Mouse (Mus musculus) retina, embryonic 14.5 days (tissue): ENCODE measurements around the gene Map6d1.

Experiments used
- DNase-seq: peaks from one replicate; pipeline ENCODE4 v3.0.0-alpha.2; 2015; ENCODE audit warnings: low spot score

Gene Map6d1

DNA sequence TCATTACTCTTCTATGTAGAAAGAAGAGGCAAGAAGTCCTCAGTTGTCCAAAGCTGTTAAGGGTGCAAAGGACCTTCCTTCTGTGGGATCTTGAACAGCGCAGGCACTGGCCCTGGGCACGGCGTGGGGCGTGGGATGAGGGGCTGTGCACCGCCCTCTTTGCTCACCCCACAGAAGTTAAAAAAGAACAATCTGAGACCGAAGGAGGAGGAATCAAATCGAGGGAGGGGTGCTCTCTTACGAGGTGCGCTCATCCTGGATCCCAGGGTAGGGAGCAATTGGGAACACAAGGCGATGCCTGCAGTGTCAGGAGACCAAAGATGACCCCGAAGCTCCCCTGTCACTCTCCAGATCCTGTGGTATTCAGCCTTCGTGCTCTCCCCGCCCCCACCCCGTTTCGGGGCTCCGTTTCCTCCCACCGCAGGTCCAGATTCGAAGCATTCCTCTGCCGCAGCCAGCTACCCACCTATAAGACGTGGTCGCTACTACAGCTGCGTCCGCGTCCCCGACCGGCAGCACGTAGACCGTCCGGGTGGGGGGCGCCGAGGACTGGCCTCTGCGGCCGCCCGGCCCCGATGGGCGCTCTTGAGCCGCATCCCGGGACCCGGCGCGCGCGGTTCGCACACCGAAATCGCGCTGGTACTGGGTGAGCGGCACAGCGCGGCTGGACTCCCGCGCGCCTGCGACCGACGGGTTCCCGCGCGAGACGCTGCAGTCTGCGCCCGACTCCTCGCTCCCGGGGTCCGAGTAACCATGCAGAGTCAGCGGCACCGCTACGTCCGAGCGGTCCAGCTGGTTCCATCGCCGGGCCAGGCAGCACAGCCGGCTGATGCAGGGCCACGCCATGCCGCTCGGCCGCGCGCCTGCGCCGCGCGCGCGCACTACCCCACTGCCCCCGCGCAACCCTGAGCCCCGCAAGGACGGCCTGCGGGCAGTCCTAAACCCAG is at the start of gene Map6d1:
Gene Map6d1 (minus strand): TSS at position 891 of the 947 bp plus-strand sequence.
- peak; percentile 69 for DNase-seq

- DNase-seq, result no peak
These were observed 39.1 kb upstream of the Map6d1 start for GRCm38 (mm10) chr16:20280238-20280637.

- no peak for DNase-seq
These were observed 38.2 kb upstream of the Map6d1 start for GRCm38 (mm10) chr16:20279395-20279794.

DNA sequence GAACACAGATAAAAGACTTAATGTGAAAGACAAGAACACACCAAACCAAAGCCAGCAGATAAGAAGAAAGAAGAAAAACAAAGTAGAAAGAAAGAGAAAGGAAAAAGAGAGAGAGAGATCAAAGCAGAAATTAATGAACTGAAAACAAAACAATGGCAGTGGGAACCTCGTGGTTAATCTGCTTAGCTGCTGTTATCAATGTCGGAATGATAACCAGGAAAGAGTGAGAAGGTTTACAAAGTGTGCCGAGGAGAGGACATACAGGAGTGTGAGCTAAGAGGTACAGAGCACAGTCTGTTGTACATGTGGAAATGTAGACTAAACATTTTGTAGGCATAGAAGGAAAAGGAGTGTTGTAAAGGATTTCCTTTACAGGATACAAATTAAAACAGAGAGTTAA is 31.8 kb upstream of the Map6d1 start:
- DNase-seq, result no peak

DNA sequence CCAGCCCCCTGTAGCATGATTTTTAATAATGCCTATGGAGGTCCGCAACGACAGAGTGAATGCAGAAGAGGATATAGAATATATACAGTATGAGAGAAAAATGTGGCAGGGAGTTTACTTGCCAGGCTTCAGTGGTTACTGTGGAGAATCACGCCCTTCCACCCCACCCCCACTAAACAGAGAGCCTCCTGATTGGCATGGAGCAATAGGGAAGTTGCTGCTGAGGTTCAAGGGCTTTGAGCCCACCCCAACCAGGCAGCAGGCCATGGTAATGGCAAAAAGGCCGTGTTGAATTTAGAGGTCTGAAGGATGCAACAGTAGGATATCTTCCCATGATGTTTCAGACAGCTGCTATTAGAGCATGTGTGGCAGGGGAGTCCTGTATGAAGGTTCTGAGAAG is 30.2 kb upstream of the Map6d1 start:
- DNase-seq, result no peak

- no peak for DNase-seq
These were observed 23.9 kb upstream of the Map6d1 start for GRCm38 (mm10) chr16:20265089-20265488.

DNA sequence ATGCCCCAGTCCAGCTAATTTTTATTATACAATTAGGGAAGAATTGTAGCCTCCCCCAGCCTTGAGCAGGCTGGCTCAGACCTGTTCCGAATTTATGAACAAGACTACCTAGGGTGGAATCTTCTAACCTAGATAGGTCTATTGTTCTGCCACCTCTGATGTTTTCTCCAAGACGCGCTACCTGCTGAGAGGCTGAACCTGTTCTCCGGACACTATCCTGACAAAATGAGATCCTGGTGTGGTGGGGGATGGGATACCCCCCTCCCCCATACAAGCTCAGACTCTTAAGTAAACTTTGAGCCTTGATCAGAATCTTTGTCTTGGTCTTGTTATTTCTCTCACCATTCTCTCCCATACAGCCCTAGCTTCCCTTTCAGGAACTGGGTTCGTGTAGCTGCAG is 16.8 kb upstream of the Map6d1 start:
- no peak for DNase-seq

DNA sequence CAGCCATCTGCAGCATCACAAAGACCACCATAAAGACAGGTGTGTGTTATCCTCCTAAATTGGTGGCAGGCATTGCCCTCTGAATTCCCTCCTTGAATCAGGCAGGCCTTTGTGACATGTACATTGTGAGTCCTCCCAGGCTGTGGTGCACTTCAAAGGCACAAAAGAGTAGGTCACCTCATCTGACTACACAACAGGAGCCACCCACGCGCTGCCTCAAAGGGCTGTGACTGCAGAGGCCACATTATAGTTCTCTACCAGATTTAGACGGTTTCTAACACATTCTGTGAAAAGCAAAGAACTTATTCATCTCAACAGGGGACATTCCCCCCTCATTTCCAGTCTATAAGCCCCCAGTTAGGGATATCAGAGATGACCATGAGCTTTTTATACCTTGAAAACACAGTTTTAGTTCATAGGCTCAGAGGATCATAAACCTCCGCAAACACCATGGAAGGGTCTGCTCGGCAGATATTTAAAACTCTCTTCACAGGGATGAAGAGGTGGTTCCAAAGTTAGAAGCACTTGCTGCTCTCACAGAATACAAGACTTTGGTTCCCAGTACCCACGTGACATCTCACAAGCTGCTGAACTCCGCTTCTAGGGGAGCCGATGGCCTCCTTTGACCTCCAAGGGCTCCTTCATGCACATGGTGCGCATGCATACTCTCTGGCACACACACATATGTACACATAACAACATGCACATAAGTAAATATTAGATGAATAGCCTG is 7.5 kb upstream of the Map6d1 start:
- no peak for DNase-seq

DNA sequence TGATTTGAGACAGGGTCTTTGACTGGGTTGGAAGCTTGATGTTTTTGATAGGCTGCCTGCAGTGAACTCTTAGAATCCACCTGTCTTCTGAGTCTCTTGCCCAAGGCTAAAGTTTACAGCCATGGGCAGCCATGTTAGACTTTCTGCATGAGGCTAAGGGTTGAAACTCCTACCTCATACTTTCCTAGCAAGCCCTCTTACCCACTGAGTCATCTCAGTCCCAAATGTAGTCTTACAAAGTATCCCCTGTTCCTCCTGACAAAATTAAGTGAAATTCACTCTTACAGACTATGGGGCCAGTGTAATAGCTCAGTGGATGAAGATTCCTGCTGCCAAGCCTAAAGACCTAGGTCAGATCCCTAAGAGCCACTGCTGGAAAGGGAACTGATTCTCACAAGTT is 5.9 kb upstream of the Map6d1 start:
- no peak for DNase-seq

GRCm38 (mm10) chr16:20238646-20239045 is 2.5 kb downstream of the Map6d1 start:
- no peak for DNase-seq

DNA sequence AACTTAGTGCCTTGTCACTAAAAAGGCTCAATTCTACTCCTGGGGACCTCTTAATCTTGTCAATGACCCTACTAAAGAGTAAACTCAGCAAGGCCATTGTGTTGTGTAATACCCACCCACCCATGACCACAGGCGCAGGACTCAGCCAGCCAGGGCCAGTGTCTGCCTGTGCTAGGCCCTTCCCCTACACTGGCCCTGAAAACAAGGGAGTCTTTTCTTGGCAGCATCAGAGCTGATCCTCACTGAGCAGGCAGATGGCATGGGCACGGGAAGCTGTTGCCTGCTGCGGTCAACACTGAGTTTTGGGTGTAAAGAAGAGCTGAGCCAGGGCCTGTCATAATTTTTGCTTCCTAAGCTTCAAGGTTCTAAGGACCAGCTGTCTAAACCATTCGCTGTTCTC is 3.7 kb downstream of the Map6d1 start:
- no peak for DNase-seq

- no peak for DNase-seq
These were observed 6.8 kb downstream of the Map6d1 start for GRCm38 (mm10) chr16:20234406-20234805.

DNA sequence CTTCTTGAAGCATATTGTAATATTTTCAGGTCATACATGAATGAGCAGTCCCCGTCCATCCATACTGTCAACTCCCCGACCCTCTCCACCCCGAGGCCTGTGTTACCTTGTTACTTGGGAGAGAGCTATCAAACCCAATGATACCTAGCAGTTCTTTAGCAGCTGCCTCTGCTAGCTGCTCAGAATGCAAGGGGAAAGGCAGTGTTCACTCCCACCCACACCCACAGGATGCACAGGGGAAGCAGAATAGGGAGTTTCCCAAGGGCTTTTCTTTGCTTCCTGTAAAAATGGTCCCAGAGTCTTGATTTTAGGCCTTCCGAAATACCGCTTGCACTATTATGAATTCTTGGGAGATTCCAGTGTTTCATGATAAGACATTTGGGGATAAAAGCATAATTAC is 13.0 kb downstream of the Map6d1 start:
- DNase-seq, result no peak

DNA sequence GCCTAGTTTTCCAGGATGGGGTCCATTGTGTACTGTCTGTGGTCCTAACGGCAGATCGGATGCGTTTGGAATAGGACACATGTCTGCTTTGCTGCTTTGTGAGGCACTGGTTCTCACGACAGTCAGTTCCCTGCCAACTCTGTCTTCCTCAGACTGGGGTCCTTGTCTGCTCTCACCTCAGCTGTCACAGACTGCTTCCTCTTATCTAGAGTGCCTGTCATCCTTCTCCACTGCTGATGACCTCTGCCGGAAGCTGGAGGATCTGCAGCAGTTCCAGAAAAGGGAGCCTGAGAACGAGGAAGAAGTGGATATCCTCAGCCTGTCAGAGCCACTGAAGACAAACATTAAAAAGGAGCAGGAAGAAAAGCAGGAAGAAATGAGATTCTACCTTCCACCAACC is 13.7 kb downstream of the Map6d1 start:
- no peak for DNase-seq

DNA sequence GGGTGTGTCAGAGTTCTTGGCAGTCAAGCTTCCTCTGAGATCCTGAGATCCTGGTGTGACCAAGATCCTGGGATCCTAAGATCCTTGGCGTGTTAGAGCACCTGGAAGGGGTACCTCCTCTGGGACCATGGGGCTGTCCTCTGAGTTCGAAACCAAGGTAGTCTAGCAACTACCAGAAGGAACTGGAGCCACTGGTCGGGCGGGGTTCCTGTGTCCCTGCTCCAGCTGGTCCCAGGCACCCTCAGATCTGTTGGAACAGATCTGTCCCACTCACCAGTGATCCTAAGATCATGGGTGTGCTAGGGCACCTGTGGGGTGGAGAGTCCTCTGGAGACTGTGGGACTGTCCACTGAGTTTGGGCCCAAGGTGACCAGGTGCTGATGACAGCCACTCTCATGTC is 14.5 kb downstream of the Map6d1 start:
- DNase-seq, result no peak

DNA sequence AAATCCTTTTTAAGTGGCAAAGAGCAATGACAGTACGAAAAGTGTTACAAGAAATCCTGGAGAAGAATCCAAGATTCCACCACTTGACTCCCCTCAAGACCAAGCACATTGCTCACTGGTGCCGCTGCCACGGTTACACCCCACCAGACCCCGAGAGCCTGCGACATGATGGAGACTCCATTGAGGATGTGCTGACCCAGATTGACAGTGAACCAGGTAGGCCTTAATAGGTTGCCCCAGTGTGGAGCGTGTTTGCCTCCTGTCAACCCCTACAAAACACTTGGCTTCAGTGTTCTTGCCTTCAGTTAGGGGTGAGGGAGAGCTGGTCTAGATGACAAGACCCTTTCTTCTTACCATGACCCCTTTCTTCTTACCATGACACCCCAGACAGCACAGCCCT is 18.4 kb downstream of the Map6d1 start:
- DNase-seq, result no peak

- DNase-seq, result peak; percentile 76
These were observed 27.4 kb downstream of the Map6d1 start for GRCm38 (mm10) chr16:20213591-20214226.

DNA sequence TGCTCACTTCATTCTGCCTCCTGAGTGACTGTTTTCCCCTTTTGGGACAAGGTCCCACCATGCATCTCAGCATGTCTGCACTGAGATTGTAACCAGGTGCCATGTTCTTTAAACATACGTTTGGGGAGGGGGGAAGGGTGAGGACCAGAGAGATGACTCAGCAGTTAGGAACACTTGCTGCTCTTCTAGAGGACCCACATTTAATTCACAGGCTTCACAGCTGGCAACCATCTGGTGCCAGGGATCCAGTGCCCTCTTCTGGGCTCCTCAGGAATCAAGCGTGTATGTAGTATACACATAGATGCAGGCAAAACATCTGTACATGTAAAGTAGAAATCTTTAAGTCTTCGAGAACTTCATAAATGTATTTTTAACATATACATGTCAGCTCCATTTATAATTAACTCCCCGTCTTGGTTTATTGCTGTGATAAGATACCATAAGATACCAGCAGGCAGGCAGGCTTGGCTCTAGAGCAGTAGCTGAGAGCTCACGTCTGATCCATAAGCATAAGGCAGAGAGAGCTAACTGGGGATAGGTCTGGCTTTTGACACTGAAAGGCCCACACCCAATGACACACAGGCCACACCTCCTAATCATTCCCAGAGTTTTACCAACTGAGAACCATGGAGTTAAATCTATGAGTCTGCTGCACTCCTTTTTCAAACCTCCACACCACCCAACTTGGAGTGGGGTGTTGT is 41.5 kb downstream of the Map6d1 start:
- no peak for DNase-seq

DNA sequence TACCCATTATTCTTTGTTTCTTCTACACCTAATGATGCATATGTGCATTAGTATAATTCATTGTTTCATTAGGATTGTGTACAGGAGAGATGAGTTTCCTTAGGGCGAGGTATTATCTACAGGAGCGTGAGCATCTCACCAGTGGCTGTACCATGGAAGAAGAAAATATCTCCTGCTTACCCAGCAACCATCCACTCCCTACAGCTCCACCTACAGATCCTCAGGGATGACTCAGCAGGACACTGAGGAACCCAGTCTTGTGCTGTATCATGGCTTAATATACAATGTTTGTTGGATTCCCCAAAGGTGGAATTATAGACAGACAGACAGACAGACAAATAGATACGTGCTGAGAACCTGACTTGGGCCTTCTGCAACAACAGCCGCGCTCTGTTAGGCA is 44.2 kb downstream of the Map6d1 start:
- DNase-seq, result no peak

DNA sequence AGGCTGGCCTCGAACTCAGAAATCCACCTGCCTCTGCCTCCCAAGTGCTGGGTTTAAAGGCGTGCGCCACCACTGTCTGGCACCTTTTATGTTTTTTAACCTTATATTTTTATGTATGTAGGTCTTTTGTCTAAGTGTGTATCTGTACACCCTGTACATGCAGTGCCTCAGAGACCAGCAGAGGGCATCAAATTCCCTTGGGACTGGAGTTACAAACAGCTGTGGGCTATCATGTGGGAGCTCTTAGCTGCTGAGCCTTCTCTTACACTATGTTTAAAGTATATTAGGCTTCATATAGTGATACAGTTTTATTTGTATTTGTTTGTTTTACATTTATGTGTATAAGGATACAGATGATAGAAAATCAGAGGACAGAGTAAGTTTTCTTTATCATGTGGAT is 45.6 kb downstream of the Map6d1 start:
- peak; percentile 59 for DNase-seq

- DNase-seq, result no peak
These were observed 49.1 kb downstream of the Map6d1 start for GRCm38 (mm10) chr16:20192043-20192442.
